Mouse (Mus musculus): ENCODE data around the gene Farp1.

DNA sequence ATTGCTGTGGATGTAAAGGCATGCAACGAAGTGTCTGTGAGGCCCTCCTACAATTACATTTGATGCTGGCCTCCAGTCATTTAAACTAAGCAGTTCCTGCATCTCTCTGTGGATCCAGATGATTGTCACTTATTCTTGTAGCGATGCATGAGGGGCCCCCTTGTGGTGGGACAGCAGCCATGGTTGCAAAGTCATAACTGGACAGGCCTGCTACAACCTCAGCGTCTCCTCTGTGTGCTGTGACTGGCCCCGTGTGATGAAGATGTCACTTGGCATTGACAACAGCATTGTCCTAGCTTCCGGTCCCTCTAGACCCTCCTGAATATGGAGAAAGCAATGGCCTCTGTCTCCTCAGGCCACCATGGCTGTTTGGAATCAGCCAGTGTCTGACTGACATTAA is 185.7 kb downstream of the Farp1 start:
- TF ChIP-seq CTCF (IDR thresholded peaks at IDR 0.05; ENCODE audit: control insufficient read depth, insufficient read depth, insufficient read length) = no peak
- no peak for TF ChIP-seq MAX (IDR thresholded peaks at IDR 0.05)
- no peak for TF ChIP-seq USF1 (IDR thresholded peaks at IDR 0.05; ENCODE audit: low read depth)
